Mouse (Mus musculus): ENCODE results near the gene Sppl2b. TPM values are rescaled to one million over a fixed set of nuclear protein-coding genes. Genes with fewer than 3 reads are reported as not detected.

Sppl2b gene
- polyA plus RNA-seq, 1 experiment = not detected

- no peak overlapping the region for H3K27ac ChIP-seq (ENCODE audit: insufficient read depth, low read depth, low read length)
- TF ChIP-seq CTCF (IDR thresholded peaks at IDR 0.05; ENCODE audit: insufficient read depth, low read depth, low read length) (no peak), POLR2A (IDR thresholded peaks at IDR 0.05; ENCODE audit: insufficient read depth, low read depth, low read length) (no peak)
- H3K4me3 ChIP-seq (ENCODE audit: insufficient read depth, low read depth, low read length) = no peak overlapping the region
- H3K4me1 ChIP-seq (ENCODE audit: control insufficient read depth, insufficient read depth, low read length) = no peaks in the 10 kb centered on the region; the same call in 1 of the 2 replicates
- WGBS = 29% methylated on average over 3 of the region's 3 CpGs
Measured at GRCm38 (mm10) chr10:80876594-80876993, 21.5 kb downstream of the Sppl2b start.

GRCm38 (mm10) chr10:80880131-80880641 is 25.1 kb downstream of the Sppl2b start:
- peaks cover 4% of the 10 kb centered on the region; the same call in 1 of the 2 replicates for H3K4me1 ChIP-seq (ENCODE audit: control insufficient read depth, insufficient read depth, low read length)

GRCm38 (mm10) chr10:80880901-80881300 is 25.8 kb downstream of the Sppl2b start:
- no peak overlapping the region for H3K4me3 ChIP-seq (ENCODE audit: insufficient read depth, low read depth, low read length)
- peaks cover 4% of the 10 kb centered on the region; the same call in 1 of the 2 replicates for H3K4me1 ChIP-seq (ENCODE audit: control insufficient read depth, insufficient read depth, low read length)
- no peak overlapping the region for H3K27ac ChIP-seq (ENCODE audit: insufficient read depth, low read depth, low read length)
- WGBS = 78% methylated on average over 2 of the region's 2 CpGs
- no peak for TF ChIP-seq POLR2A (IDR thresholded peaks at IDR 0.05; ENCODE audit: insufficient read depth, low read depth, low read length)
- TF ChIP-seq CTCF (IDR thresholded peaks at IDR 0.05; ENCODE audit: insufficient read depth, low read depth, low read length) = no peak

More at GRCm38 (mm10) chr10:80880131-80880641, 25.1 kb downstream of the Sppl2b start:
- Histone ChIP-seq H3K27ac (ENCODE audit: insufficient read depth, low read depth, low read length) (no peak overlapping the region), H3K4me3 (ENCODE audit: insufficient read depth, low read depth, low read length) (no peak overlapping the region)
- TF ChIP-seq POLR2A (IDR thresholded peaks at IDR 0.05; ENCODE audit: insufficient read depth, low read depth, low read length) (no peak), CTCF (IDR thresholded peaks at IDR 0.05; ENCODE audit: insufficient read depth, low read depth, low read length) (peak; percentile 34; the same call in 1 of the 2 replicates)
- whole genome bisulfite sequencing = 17% methylated on average over 5 of the region's 5 CpGs

- peak; percentile 76 for TF ChIP-seq CTCF (IDR thresholded peaks at IDR 0.05; ENCODE audit: insufficient read depth, low read depth, low read length)
- TF ChIP-seq POLR2A (IDR thresholded peaks at IDR 0.05; ENCODE audit: insufficient read depth, low read depth, low read length) = no peak
- H3K4me1 ChIP-seq (ENCODE audit: control insufficient read depth, insufficient read depth, low read length) = peaks cover 4% of the 10 kb centered on the region; the same call in 1 of the 2 replicates
- no peak overlapping the region for H3K4me3 ChIP-seq (ENCODE audit: insufficient read depth, low read depth, low read length)
- no peak overlapping the region for H3K27ac ChIP-seq (ENCODE audit: insufficient read depth, low read depth, low read length)
- 18% methylated on average over 10 of the region's 10 CpGs for WGBS
Measured at GRCm38 (mm10) chr10:80881301-80881700, 26.2 kb downstream of the Sppl2b start.

GRCm38 (mm10) chr10:80887181-80887580 is 32.1 kb downstream of the Sppl2b start:
- 42% methylated on average over 11 of the region's 11 CpGs for WGBS
- Histone ChIP-seq H3K4me1 (ENCODE audit: control insufficient read depth, insufficient read depth, low read length) (peaks cover 4% of the 10 kb centered on the region; the same call in 1 of the 2 replicates), H3K4me3 (ENCODE audit: insufficient read depth, low read depth, low read length) (no peak overlapping the region), H3K27ac (ENCODE audit: insufficient read depth, low read depth, low read length) (no peak overlapping the region)
- TF ChIP-seq POLR2A (IDR thresholded peaks at IDR 0.05; ENCODE audit: insufficient read depth, low read depth, low read length) (no peak), CTCF (IDR thresholded peaks at IDR 0.05; ENCODE audit: insufficient read depth, low read depth, low read length) (no peak)

GRCm38 (mm10) chr10:80895100-80895499 is 40.0 kb downstream of the Sppl2b start:
- Histone ChIP-seq H3K4me1 (ENCODE audit: control insufficient read depth, insufficient read depth, low read length) (peaks cover 29% of the 10 kb centered on the region), H3K4me3 (ENCODE audit: insufficient read depth, low read depth, low read length) (no peak overlapping the region), H3K27ac (ENCODE audit: insufficient read depth, low read depth, low read length) (no peak overlapping the region)
- no peak for TF ChIP-seq CTCF (IDR thresholded peaks at IDR 0.05; ENCODE audit: insufficient read depth, low read depth, low read length)
- TF ChIP-seq POLR2A (IDR thresholded peaks at IDR 0.05; ENCODE audit: insufficient read depth, low read depth, low read length) = no peak
- WGBS = 90% methylated on average over 7 of the region's 7 CpGs

- peaks cover 29% of the 10 kb centered on the region for H3K4me1 ChIP-seq (ENCODE audit: control insufficient read depth, insufficient read depth, low read length)
- no peak overlapping the region for H3K27ac ChIP-seq (ENCODE audit: insufficient read depth, low read depth, low read length)
- WGBS = 84% methylated on average over 6 of the region's 6 CpGs
- no peak overlapping the region for H3K4me3 ChIP-seq (ENCODE audit: insufficient read depth, low read depth, low read length)
- no peak for TF ChIP-seq POLR2A (IDR thresholded peaks at IDR 0.05; ENCODE audit: insufficient read depth, low read depth, low read length)
- TF ChIP-seq CTCF (IDR thresholded peaks at IDR 0.05; ENCODE audit: insufficient read depth, low read depth, low read length) = no peak
Measured at GRCm38 (mm10) chr10:80895697-80896096, 40.6 kb downstream of the Sppl2b start.

GRCm38 (mm10) chr10:80896581-80897485 is 41.8 kb downstream of the Sppl2b start:
- no peak for TF ChIP-seq CTCF (IDR thresholded peaks at IDR 0.05; ENCODE audit: insufficient read depth, low read depth, low read length)
- TF ChIP-seq POLR2A (IDR thresholded peaks at IDR 0.05; ENCODE audit: insufficient read depth, low read depth, low read length) = no peak
- H3K4me3 ChIP-seq (ENCODE audit: insufficient read depth, low read depth, low read length) = no peak overlapping the region
- H3K4me1 ChIP-seq (ENCODE audit: control insufficient read depth, insufficient read depth, low read length) = peaks cover 29% of the 10 kb centered on the region
- 76% methylated on average over 24 of the region's 24 CpGs for WGBS
- no peak overlapping the region for H3K27ac ChIP-seq (ENCODE audit: insufficient read depth, low read depth, low read length)

Measured in olfactory bulb, adult 2 months (tissue).